Mouse (Mus musculus) brain, embryonic 14.5 days (tissue): Measurements from ENCODE around the gene Atp8b4.

ENCODE experiments used
- CTCF ChIP-seq: fragments of 200-500 bp; IDR thresholded peaks from 2 replicates; pipeline ENCODE4 v1.5.1; 2012; ENCODE audit warnings: inconsistent platforms, mild to moderate bottlenecking, moderate library complexity, borderline replicate concordance; ENCODE audit not compliant: insufficient read depth, insufficient read length; ENCODE audit errors: extremely low read depth
- POLR2A ChIP-seq: fragments of 200-500 bp; IDR thresholded peaks from 2 replicates; pipeline ENCODE4 v1.6.1; 2012; ENCODE audit warnings: mild to moderate bottlenecking, inconsistent platforms, borderline replicate concordance; ENCODE audit not compliant: poor library complexity, insufficient read depth, insufficient read length, severe bottlenecking; ENCODE audit errors: extremely low read depth

GRCm38 (mm10) chr2:126361131-126361810 is 139.2 kb downstream of the Atp8b4 start:
- no peak for TF ChIP-seq CTCF
- TF ChIP-seq POLR2A, result no peak
